Mouse (Mus musculus) limb, embryonic 11.5 days (tissue): Measurements from ENCODE around the gene Heg1. TPM values are rescaled to one million over a fixed set of nuclear protein-coding genes. Genes with fewer than 3 reads are reported as not detected.

Experiments
- ATAC-seq: fragments of 200-750 bp; cut with Nextera tagmentation; 2 replicates; pipeline ENCODE4 v1.8.0; 2017; ENCODE audit warnings: low read depth; ENCODE audit not compliant: insufficient number of reproducible peaks, low FRiP score, low TSS enrichment
- DNase-seq: peaks from one replicate; pipeline ENCODE4 v3.0.0-alpha.2; 2015; ENCODE audit warnings: low spot score
- H3K27ac ChIP-seq: fragments of 300-500 bp; sonication (generic); replicated peaks from 2 replicates; pipeline ENCODE4 v1.5.1; 2014; ENCODE audit warnings: low read depth, mild to moderate bottlenecking, low read length
- H3K27me3 ChIP-seq: fragments of 300-500 bp; sonication (generic); 2 replicates; pipeline ENCODE4 v1.6.1; 2014; ENCODE audit warnings: mild to moderate bottlenecking, low read length, mixed read lengths; ENCODE audit not compliant: control insufficient read depth, insufficient read depth
- H3K36me3 ChIP-seq: fragments of 300-500 bp; sonication (generic); 2 replicates; pipeline ENCODE4 v1.6.1; 2014; ENCODE audit warnings: mild to moderate bottlenecking, low read length, moderate library complexity, mixed read lengths; ENCODE audit not compliant: control insufficient read depth, insufficient read depth
- H3K4me1 ChIP-seq: fragments of 300-500 bp; sonication (generic); 2 replicates; pipeline ENCODE4 v1.6.1; 2014; ENCODE audit warnings: low read length, mixed read lengths; ENCODE audit not compliant: control insufficient read depth, insufficient read depth
- H3K4me2 ChIP-seq: fragments of 300-500 bp; sonication (generic); 2 replicates; pipeline ENCODE4 v1.6.1; 2014; ENCODE audit warnings: low read depth, mild to moderate bottlenecking, moderate library complexity; ENCODE audit not compliant: severe bottlenecking
- H3K4me3 ChIP-seq: fragments of 300-500 bp; sonication (generic); 2 replicates; pipeline ENCODE4 v1.5.1; 2014; ENCODE audit warnings: low read depth, low read length
- H3K9ac ChIP-seq: fragments of 300-500 bp; sonication (generic); 2 replicates; pipeline ENCODE4 v1.6.1; 2014; ENCODE audit warnings: mild to moderate bottlenecking, low read length
- H3K9me3 ChIP-seq: fragments of 300-500 bp; sonication (generic); 2 replicates; pipeline ENCODE4 v1.6.1; 2016; ENCODE audit warnings: low read length; ENCODE audit not compliant: control insufficient read depth
- WGBS: fragments of 180-500 bp; shearing (Covaris S2); extraction: QIAGEN DNeasy Blood & Tissue Kit; methylation state at CpG from one replicate; pipeline ENCODE4 v1.1.7; 2014; 5-methylcytosine and 5-hydroxymethylcytosine counted together
- polyA plus RNA-seq: library from polyadenylated mRNA; unstranded; fragments of >200 nt; fragmentation: Nextera tagmentation; extraction: Ambion mirVana; gene quantifications from 2 replicates; pipeline ENCODE4 v1.2.1, GENCODE M21; 2014

The Heg1 gene
- polyA plus RNA-seq, 1 experiment from 2014 or later: 11.0 TPM

- Histone ChIP-seq H3K4me2 (no peak overlapping the region), H3K27me3 (no peaks in the 10 kb centered on the region)
- 92% methylated on average over 7 of the region's 7 CpGs for WGBS
Measured at GRCm38 (mm10) chr16:33726892-33727291, 42.7 kb downstream of the Heg1 start.

GRCm38 (mm10) chr16:33728427-33728826 lies 44.3 kb downstream of the Heg1 start:
- Histone ChIP-seq H3K27me3 (no peaks in the 10 kb centered on the region), H3K36me3 (peaks cover 8% of the 10 kb centered on the region; the same call in 1 of the 2 replicates), H3K9ac (no peak overlapping the region), H3K9me3 (no peaks in the 10 kb centered on the region; the same call in 1 of the 2 replicates), H3K27ac (no peak overlapping the region), H3K4me2 (no peak overlapping the region), H3K4me1 (no peaks in the 10 kb centered on the region), H3K4me3 (no peak overlapping the region)
- DNase-seq (no peak), ATAC-seq (no peak)
- WGBS: 75% methylated on average over 13 of the region's 13 CpGs

More at GRCm38 (mm10) chr16:33726892-33727291, 42.7 kb downstream of the Heg1 start:
- Histone ChIP-seq H3K4me3 (no peak overlapping the region), H3K4me1 (no peaks in the 10 kb centered on the region), H3K9ac (no peak overlapping the region), H3K9me3 (no peaks in the 10 kb centered on the region; the same call in 1 of the 2 replicates), H3K36me3 (peaks cover 8% of the 10 kb centered on the region; the same call in 1 of the 2 replicates), H3K27ac (no peak overlapping the region)
- DNase-seq: no peak
- no peak for ATAC-seq

GRCm38 (mm10) chr16:33731291-33731690 lies 47.1 kb downstream of the Heg1 start:
- Histone ChIP-seq H3K4me2 (no peak overlapping the region), H3K36me3 (peaks cover 5% of the 10 kb centered on the region; the same call in 1 of the 2 replicates), H3K27me3 (no peaks in the 10 kb centered on the region), H3K9ac (no peak overlapping the region), H3K4me1 (no peaks in the 10 kb centered on the region), H3K27ac (no peak overlapping the region), H3K4me3 (no peak overlapping the region), H3K9me3 (no peaks in the 10 kb centered on the region)
- ATAC-seq (no peak), DNase-seq (no peak)
- WGBS: 90% methylated on average over 12 of the region's 12 CpGs

GRCm38 (mm10) chr16:33732237-33732749 lies 48.1 kb downstream of the Heg1 start:
- no peaks in the 10 kb centered on the region for H3K4me1 ChIP-seq
- H3K27ac ChIP-seq: no peak overlapping the region
- H3K36me3 ChIP-seq: 0 out of 2 replicates have a peak, but pooled peaks cover 2% of the 10 kb centered on the region
- no peak overlapping the region for H3K4me2 ChIP-seq
- H3K4me3 ChIP-seq: no peak overlapping the region
- H3K9ac ChIP-seq: no peak overlapping the region
- no peaks in the 10 kb centered on the region for H3K27me3 ChIP-seq
- no peak for ATAC-seq
- DNase-seq: no peak
- no peaks in the 10 kb centered on the region for H3K9me3 ChIP-seq
- WGBS: 81% methylated on average over 6 of the region's 6 CpGs

- DNase-seq: no peak
- Histone ChIP-seq H3K4me1 (no peaks in the 10 kb centered on the region), H3K36me3 (no peaks in the 10 kb centered on the region)
Measured at GRCm38 (mm10) chr16:33732846-33733580, 48.8 kb downstream of the Heg1 start.

GRCm38 (mm10) chr16:33733864-33734263 lies 49.7 kb downstream of the Heg1 start:
- ATAC-seq: no peak
- H3K4me1 ChIP-seq: peaks cover 7% of the 10 kb centered on the region; the same call in 1 of the 2 replicates
- no peak overlapping the region for H3K4me3 ChIP-seq
- WGBS: 87% methylated on average over 6 of the region's 6 CpGs
- no peaks in the 10 kb centered on the region for H3K36me3 ChIP-seq
- no peaks in the 10 kb centered on the region for H3K9me3 ChIP-seq
- H3K9ac ChIP-seq: no peak overlapping the region
- no peaks in the 10 kb centered on the region for H3K27me3 ChIP-seq
- H3K27ac ChIP-seq: no peak overlapping the region
- DNase-seq: no peak
- H3K4me2 ChIP-seq: no peak overlapping the region

More at GRCm38 (mm10) chr16:33732846-33733580, 48.8 kb downstream of the Heg1 start:
- no peaks in the 10 kb centered on the region for H3K9me3 ChIP-seq
- no peaks in the 10 kb centered on the region for H3K27me3 ChIP-seq
- no peak overlapping the region for H3K27ac ChIP-seq
- no peak overlapping the region for H3K4me2 ChIP-seq
- H3K9ac ChIP-seq: no peak overlapping the region
- no peak overlapping the region for H3K4me3 ChIP-seq
- 82% methylated on average over 15 of the region's 15 CpGs for WGBS
- no peak for ATAC-seq

- DNase-seq: peak; percentile 34
- no peak overlapping the region for H3K4me2 ChIP-seq
- no peak for ATAC-seq
- H3K36me3 ChIP-seq: no peaks in the 10 kb centered on the region
- no peak overlapping the region for H3K4me3 ChIP-seq
- H3K9ac ChIP-seq: no peak overlapping the region
- H3K27me3 ChIP-seq: no peaks in the 10 kb centered on the region
- H3K27ac ChIP-seq: no peak overlapping the region
- H3K4me1 ChIP-seq: peaks cover 11% of the 10 kb centered on the region; the same call in 1 of the 2 replicates
- 37% methylated on average over 10 of the region's 10 CpGs for WGBS
- H3K9me3 ChIP-seq: no peaks in the 10 kb centered on the region
Measured at GRCm38 (mm10) chr16:33734545-33734944, 50.4 kb downstream of the Heg1 start.

- no peaks in the 10 kb centered on the region for H3K36me3 ChIP-seq
- H3K4me2 ChIP-seq: no peak overlapping the region
- no peak for ATAC-seq
- no peak for DNase-seq
- no peaks in the 10 kb centered on the region for H3K9me3 ChIP-seq
- no peak overlapping the region for H3K27ac ChIP-seq
- no peaks in the 10 kb centered on the region for H3K27me3 ChIP-seq
- 63% methylated on average over 5 of the region's 5 CpGs for WGBS
- H3K4me1 ChIP-seq: peaks cover 13% of the 10 kb centered on the region; the same call in 1 of the 2 replicates
- no peak overlapping the region for H3K9ac ChIP-seq
- no peak overlapping the region for H3K4me3 ChIP-seq
Measured at GRCm38 (mm10) chr16:33735238-33735637, 51.1 kb downstream of the Heg1 start.
